Mouse (Mus musculus): Measurements from ENCODE around the gene Lhx2.

DNA sequence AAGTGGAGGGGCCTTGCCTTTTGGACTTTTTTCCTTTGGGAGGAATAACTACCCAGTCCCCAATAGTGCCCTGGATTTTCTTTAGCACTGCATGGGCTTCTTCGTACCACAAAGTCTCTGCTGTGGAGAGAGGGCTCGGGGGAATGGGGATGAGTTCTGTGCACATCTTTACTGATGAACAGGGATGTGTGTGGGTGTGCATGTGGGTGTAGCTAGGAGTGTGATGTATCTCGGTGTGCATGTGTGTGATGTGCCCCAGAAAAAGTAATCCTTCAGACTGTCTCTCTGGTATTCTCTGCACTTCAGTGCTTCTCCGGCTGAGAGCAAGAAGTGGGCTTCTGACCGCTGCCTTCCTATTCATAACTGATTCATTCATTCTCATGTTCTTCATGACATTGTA, 28.8 kb downstream of the Lhx2 start:
- no peak for TF ChIP-seq CTCF (IDR thresholded peaks at IDR 0.05; ENCODE audit: insufficient read depth, low read depth, low read length)
- TF ChIP-seq POLR2A (IDR thresholded peaks at IDR 0.05; ENCODE audit: insufficient read depth, low read depth, low read length): no peak

Measured in olfactory bulb, adult 2 months (tissue).